Mouse (Mus musculus) spleen, adult 18-20 months (tissue): Measurements from ENCODE around the gene Zfp408.

Experiments
- DNase-seq, 2 experiments: peaks; one replicate each; pipeline ENCODE4 v3.0.0; 2022; ENCODE audit warnings: mixed read lengths in 2 of 2

Zfp408 gene

DNA sequence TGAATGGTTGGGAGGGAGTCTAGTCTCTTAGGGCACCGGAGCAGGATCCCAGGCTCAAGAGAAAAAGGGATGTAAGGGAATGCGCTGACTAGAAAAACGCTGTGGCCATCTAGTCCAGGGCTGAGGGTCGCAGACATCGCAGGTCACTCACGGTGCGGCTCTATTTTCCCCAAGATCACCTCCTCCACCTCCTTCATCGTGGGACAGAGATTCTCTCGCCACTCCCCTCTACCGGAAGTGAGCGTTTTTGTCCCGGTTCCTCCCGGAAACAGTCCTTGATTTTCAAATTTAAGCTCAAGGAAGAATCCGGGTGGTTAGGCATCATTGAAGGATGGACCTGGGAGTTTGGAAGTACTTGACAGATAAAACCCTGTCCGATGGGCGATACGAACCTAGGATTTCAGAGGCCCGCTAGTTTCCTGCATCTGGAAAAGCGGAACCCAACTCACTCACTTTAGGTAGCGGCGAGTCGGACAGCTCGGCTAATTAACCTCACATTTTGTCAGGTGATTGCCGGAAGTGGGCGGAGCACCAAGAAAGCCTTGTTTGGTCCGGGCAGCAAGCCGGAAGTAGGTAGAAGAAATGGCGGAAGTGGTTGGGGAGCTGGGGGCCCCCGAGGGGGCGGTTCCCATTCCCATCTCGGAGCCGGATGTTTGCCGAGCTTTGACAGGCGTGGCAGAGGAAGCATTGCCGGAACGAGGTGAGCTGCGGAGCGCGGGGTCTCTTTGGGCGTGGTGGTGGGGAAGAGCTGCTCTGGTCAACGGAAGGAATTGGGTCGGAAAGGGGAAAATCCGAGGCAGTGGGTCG lies at the start of gene Zfp408, which contains the start of gene Arhgap1:
Gene Zfp408, minus strand, starts transcription at position 239 of the 807 bp plus-strand sequence.
Gene Arhgap1, plus strand, starts transcription at position 308 of the 807 bp plus-strand sequence.
- DNase-seq: peak; percentile 90 to 92

DNA sequence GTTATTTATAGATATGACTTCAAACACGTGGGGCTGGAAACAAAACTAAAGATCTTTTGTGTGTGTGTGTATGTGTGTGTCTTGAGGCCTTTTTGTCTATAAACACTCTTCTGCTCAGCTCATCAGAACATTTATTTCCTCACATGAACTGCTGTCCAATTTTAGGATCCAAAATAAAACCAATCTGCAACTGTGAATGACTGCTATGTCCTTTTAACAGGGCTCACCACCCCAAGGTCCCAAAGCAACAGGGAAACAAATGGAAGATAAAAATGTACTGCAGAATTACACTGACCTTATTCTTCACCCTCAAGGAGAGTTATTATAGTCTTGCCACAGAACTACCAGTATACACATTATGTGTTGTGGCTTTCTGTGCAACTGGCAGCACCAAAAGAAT lies 49.6 kb upstream of the Zfp408 start:
- no peak for DNase-seq

DNA sequence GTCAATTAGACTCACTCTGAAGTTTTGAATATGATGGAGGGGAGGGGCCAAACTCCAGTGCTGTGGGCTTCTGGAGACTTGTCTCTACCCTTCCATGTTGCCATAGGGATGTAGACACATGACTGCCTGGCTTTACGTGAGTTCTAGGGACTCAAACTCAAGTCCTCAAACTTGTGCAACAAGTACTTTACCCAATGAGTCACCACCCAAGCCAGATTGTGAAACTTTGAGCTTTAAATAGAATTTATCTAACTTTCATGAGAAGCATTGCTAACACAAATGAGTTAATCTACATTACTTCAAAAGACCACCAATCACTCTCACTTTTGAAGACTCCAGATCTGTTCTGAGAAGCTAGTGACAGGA lies 46.6 kb upstream of the Zfp408 start:
- no peak for DNase-seq

DNA sequence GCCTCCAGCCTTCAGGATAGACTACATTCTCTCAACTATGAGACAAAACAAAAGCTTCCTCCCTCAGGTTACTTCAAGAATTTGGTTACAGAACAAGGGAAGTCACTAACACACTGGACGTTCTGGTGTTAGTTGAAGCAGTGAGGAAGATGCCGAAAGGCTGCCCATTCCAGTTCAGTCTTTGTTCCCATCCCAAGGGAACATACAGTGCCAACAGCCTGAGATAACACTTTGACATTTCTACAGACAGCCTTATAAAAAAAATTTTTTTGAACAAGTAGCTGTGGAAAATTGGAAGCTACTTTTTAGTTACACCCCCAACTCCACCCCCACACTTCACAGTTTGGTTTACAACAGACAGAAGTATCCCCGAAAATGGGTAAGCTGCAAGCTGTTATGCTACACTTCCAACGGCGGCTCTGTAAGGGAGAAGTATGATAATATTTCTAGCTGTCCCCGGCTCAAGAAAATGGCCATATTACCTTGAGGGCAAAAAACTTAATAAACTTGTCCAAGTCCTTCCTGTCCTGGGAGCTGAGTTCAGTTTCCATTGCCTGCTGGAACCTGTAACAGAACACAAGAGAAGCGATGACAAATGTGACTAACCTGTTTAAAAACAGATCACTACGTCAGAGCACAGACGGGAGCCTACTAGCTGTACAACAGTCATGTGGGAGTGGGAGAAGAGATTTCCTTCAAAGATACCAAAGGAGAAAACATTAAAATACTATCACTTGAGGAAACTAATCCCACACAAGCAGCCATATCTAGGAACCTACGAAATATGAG lies 46.0 kb upstream of the Zfp408 start:
- no peak for DNase-seq

DNA sequence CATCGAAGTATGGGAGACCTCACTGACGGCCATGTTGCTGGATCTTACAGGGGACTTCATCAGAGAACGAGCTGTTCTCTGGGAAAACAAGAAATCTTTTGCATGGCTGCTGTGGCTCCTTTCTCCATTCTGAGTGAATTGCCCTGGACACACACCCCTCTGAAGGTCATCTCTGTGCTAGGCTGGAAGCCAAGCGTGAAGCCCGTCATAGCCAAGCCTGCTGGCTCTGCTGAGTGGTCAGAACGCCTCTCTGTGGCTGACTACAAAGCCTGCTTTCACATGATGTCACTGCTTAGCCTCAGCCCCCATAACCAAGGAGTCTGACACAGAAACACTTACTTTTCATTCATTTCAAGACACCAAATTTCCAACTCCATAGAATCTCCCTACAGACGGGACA lies 39.9 kb upstream of the Zfp408 start:
- DNase-seq: no peak

DNA sequence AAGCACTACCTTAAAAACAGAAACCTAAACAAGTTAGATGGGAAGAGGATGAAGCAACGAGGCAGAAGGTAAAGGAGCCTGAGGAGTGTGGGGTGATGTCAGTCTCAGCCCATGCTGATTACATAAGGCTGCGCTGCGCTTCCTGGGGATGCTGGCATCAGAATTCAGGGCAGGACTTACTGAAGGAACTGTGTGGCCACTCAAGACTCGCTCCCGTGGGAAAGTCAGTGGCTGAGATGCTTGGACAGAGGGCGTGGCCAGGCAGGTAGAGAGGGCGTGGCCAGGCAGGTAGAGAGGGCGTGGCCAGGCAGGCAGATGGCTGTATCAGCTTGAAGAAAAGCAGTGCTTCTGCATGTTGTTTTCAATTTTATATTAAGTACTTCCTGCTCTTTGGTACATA lies 34.3 kb upstream of the Zfp408 start:
- no peak for DNase-seq

DNA sequence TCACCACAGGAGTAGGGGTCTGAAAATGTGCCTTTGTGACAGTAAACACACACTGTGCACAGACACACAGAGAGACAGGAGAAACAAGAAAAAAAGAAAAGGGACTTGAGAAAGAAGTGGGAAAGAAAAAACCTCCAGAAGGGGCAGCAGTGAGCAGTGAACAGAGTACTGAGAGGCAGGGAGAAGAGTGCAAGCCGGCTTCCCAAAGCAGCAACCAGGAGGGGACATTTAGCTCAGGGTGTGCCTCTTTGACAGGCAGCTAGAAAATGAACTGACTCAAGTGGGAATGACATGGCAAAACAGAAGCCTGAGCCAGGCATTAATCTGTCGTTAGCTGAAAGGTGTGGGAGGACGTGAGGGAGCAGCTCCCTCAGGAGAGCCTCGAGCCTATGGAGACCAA lies 33.3 kb upstream of the Zfp408 start:
- DNase-seq: no peak

DNA sequence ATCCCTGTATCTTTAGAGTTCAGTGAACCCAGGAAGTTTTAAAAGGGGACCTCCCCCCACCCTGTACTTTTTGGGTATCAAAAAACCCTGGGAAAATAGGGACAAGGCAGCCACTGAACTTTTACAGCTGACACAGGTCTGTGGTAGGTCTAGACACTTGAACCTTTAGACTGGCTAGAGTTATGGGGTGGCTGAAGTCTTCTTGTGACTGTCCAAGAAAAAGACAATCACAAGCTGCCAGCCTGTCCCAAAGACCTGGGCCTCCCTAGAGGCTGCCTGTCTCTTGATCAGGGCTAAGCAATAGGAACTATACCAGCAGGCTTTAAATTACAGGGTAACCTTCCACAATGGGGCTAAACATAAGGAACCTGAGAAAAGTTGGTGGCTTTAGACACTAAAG lies 27.4 kb upstream of the Zfp408 start:
- DNase-seq: no peak

DNA sequence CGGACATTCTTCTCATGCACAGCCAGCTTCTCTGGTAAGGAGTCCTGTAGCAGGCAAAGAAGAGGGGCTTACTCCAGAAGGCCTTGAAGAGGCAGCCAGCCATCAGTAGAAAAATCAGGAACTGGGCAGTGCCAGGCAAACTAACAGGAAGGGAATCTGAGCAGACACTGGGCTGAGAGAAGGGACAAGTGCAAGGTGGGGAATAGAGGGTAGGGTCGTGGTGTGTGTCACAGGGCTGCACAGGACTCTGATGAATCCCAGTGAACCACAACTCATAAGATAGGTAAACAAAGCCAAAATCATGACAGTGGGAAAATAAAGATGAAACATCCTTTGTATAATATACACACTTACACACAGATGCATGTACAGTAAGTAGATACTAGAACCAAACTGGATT lies 26.8 kb upstream of the Zfp408 start:
- no peak for DNase-seq

DNA sequence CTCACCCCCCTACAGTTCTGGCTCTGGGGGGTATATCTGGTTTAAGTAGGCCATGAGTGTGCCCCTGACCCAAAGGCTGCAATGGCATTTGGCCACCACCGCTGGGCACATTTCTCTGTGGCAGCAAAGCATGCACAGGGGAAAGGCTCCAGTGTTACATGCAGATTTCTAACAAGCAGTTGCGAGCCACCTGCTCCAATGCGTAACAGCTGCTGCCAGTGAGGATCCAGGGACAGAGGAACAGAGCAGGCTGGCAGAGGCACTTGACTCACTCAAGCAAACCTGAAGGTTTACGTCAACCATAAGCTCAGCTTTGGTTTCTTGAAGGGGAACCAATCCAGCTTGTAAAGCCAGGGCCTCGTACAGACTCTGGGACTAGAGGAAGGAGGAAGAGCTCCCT lies 25.3 kb upstream of the Zfp408 start:
- no peak for DNase-seq

DNA sequence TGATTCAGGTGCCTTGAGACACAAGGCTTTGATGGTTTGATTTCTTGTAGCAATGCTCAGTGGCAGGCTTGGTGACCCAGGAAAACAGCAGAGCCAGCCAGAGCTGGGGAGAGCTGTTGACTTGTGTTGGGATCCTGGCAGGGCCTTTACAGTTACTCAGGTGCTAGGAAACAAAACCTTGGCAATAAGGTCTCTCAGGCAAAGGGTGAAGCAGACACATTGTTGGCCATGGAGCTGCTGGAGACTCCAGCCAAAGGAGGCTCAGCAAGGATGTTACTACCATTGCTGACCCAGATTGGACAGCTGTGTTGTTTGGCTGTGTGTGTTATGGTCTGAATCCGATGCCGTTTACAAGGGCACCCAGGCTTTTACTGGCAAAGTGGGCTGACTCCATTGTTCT lies 24.0 kb upstream of the Zfp408 start:
- no peak for DNase-seq

DNA sequence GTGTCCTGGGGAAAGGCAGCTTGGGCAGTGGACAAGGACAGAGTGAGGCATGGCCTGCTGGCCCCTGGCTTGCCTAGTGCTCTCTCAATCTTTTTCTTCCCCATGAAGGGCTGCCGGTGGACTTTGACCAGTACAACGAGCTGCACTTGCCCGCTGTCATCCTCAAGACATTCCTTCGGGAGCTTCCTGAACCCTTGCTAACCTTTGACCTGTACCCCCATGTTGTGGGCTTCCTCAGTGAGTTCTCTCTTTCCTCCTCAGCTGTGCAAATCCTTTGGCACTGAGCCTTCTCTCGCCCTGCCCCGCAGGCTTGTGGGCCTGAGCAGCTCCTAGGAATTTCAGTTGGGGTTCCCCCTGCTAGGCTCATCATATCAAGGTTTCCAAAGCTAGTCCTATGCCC lies 20.4 kb upstream of the Zfp408 start:
- no peak for DNase-seq

DNA sequence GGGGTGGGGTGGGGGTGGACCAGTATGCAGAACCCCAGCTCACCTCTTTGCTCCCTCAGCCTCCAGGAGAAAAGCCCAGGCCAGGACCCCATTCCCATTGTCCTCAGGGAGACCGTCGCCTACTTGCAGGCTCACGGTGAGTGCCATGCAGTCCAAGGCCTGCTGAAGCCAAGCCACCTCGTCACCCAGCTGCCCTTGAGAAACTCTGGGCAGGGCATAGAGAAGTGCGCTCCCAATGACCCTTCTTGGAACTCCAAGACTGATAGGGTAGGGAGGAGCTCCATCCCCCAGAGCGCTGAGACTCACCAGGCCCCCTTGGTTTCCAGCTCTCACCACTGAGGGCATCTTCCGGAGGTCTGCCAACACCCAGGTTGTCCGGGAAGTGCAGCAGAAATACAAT lies 19.7 kb upstream of the Zfp408 start:
- DNase-seq: no peak

DNA sequence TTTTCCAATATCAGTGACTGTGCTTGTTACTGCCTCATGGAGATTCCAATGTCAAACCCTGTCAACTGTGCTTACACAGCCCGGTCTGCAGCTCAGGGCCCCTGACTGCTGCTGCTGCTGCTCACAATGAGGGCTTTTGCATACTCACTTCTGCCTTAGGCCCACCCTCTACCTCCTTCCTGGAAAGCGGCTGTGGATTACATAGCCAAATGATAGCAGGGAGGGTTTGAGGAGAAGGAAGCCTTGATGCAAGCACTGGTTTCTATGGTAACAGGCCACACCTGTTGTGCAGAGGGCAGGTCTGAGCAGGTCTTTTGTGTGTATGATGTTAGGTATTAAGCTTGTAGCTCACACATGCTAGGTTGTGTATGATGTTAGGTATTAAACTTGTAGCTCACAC lies 18.2 kb upstream of the Zfp408 start:
- DNase-seq: no peak

DNA sequence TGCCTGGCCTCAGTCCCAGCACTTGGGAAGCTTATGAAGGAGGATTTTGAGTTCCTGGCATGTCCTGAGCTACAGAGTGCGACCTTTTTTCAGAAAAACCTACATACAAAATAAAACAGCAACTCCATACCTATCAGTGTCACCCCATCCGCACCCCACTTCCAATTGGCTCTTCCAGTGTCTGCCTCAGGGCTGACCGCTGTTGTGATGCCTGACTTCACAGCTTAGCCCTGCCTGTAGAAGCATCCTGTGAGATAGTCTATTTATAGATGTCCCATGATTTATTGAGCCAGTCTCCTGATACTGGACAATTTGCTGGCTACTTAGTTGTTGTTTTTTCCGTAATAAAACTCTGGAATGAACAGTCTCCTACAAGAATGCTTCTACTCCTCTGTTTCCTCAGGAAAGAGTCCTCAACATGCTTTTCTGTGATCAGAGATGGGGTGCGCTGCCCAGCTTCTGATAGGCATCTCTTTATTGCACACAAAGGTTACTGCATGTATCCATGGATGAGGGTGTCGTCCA lies 16.9 kb upstream of the Zfp408 start:
- no peak for DNase-seq

DNA sequence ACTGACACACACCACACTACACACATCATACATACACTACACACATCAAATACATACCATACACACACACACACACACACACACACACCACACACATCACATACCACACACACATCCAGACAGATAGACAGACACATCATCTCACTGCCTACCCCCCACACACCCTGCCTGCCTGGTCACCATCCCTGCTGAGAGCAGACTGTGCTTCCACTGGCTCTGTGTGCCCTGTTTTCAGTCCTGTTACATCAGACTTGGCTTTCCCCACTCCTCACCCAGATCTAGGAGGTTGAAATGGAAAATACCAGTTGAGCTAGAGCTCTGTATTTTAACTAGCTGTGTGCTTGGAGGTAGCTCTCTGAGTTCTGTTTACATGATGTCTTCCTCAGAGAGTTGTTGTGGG lies 15.2 kb upstream of the Zfp408 start:
- DNase-seq: no peak

DNA sequence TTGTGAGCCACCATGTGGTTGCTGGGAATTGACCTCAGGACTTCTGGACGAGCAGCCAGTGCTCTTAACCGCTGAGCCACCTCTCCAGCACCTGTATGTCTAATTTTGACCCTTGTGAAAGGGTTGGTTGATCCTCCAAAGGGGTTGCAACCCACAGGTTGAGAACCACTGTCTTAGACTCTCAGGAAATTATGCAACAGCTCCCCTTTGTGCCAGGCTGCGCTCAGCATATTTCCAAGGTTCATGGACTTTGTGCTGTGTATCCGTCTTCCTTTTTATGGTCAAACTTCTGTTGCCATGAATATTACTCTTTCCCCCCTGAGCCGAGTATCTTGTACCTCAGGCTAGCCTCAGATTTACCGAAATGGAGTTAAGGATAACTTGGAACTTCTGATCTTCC lies 11.4 kb upstream of the Zfp408 start:
- no peak for DNase-seq

DNA sequence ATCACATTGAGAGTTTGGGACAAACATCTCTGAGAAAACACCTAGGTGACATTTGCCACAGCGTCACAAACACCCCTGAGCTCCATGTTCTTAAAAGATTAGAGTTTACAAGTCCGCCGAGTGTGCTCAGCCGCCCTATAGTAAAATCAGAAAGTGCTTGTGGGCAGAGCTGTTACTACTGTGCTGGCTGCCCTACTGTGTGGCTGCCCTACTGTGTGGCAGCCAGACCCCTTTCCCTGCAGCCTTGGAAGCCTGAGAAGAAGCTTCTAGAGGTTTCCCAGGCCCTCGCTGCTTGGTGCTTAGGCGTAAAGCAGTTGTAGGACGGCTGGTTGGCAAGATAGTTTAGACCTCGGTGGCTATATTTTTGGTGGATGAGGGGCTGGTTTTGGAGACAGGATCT lies 10.1 kb upstream of the Zfp408 start:
- DNase-seq: no peak

DNA sequence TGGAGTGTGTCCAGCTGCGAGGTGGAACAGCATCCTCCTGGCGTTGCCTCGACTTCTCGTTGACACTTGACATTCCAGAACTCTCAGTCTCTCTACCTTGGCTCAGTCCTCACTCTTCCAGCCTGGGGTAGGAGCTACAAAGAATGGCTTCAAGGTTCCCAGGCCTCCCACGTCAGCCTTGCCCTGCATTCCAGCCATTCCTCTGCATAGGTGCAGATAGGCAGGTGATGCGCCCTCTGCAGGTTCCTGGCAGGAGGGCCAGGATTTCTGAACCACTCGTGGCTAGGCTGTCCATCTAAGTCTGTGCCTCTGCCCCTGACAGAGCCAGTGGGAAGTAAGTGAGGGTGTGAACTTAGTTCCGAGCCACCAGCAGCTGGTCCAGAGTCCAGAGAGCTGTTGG lies 7.2 kb upstream of the Zfp408 start:
- no peak for DNase-seq

DNA sequence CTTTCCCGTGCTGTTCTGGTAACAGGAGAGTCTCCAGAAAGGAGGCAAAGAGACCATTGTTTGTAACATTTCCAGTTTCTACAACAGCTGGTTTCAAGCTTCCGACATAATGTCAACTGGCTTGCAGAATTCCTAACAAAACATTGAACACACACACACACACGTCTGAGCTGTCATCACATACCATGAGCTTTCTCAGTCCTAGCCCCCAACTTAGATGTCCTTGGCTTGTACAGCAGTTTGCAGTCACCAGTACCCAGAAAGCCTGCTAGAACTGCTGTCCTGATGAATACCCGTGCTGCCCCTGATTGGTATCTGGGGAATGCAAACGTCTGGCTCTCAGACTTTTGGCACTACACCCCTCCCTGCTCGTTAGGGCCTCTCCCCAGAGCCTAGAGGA lies 6.2 kb upstream of the Zfp408 start:
- DNase-seq: no peak

DNA sequence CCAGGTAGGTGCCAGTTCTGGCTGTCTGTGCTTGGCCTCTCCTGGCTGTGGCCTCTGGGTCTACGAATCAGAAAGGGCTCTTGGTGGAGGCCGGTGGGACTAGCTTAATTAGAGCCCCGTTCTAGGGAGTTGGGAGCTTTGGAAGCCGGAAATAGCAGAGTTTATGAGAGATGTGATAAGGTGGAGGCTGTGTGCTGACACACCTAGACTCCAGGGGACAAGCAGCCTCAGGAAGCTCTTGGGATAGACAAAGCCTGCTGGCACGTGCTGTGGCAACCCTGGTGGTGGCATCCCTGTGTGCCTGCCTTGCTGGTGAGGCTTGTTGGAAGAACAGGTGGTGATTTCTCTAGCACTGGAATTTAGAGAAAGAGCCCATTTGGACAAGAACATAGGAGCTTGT lies 5.8 kb upstream of the Zfp408 start:
- DNase-seq: no peak

DNA sequence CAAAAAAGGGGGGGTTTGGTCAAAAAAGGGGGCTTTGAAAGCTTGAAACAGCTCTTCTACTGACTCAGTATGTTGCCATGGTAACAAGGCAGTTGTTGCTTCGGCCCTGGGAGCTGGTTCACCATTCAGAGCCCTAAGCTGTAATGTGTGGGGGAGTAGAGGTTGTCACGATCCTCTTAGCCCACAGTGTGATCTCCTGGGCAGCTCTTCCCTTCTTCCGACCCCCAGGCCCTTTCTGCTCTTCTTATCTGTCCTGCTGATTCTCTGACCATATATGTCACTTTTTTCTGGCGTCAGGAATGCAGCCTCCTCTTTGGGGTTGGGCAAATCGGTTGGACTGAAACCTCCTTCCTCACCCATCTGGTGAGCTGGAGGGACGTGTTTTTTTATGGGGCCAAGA lies 3.3 kb upstream of the Zfp408 start:
- no peak for DNase-seq

DNA sequence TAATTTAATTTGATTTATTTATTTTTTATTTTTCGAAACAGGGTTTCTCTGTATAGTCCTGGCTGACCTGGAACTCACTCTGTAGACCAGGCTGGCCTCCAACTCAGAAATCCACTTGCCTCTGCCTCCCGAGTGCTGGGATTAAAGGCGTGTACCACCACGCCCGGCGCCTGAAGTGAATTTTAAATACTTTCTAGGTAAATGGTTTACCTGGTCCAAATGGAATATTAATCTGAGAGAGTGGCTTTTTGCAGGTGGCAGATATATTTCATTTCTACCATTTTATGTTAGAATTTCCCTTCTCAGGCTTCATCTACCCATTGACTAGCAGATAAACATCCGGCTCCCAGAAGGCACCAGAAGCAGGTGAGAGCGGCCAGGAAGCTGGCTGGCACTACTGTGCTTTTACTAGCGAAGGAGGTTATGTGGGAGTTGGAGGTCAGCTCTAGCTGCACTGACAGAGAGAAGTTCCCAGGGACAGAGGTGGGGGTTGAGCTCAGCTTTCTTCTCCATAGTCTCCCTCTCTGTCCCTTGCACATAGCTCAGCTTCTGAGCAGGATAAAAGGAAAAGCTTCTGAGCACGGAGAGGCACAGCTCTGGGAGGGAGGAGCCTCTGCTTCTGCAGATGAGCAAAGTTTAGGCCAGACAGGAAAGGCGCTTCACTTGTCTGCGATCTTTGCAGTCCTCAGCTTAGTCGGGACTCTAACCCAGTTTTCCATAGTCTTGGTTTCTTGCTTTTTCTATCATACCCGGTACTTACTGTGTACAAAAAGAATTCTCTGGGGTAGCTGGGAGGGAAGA lies 2.1 kb upstream of the Zfp408 start:
- no peak for DNase-seq
